Mouse (Mus musculus): ENCODE measurements around the gene Vmn2r96. TPM values are rescaled to one million over a fixed set of nuclear protein-coding genes. Genes with fewer than 3 reads are reported as not detected.
"Not testable (repeated sequence)": the region's sequence is repeated elsewhere in the genome, so short reads cannot be mapped to it uniquely, and the experiment has no call there.

The Vmn2r96 gene
- total and polyA plus RNA-seq, 3 experiments: 0.04 to 0.10 TPM; not detected in 1

- H3K4me1 ChIP-seq (ENCODE audit: control insufficient read depth in 1 of 2, insufficient read depth in 2 of 2, low read length in 2 of 2); H3K9me3 ChIP-seq (replicated peaks; ENCODE audit: insufficient read depth, low read length); H3K27me3 ChIP-seq (ENCODE audit: control insufficient read depth in 1 of 2, insufficient read depth in 2 of 2, low read length in 2 of 2); H3K79me2 ChIP-seq (ENCODE audit: control insufficient read depth, insufficient read depth, low read length, poor library complexity); H3K36me3 ChIP-seq (ENCODE audit: control insufficient read depth in 1 of 2, insufficient read depth in 2 of 2, low read length in 2 of 2): not testable (repeated sequence)
- Histone ChIP-seq H3K4me3 (ENCODE audit: control insufficient read depth in 1 of 2, insufficient read depth in 1 of 2, low read depth in 2 of 2, low read length in 2 of 2) (peak overlapping the region; percentile 59), H3K27ac (ENCODE audit: control insufficient read depth, low read depth, low read length) (peak overlapping the region; percentile 77), H3K9ac (ENCODE audit: control insufficient read depth, low read depth, low read length, poor library complexity, severe bottlenecking) (peak overlapping the region; percentile 55)
- peak; percentile 93 for DNase-seq (ENCODE audit: low read depth, low spot score)
- peak; percentile 47 for TF ChIP-seq GATA1 (IDR thresholded peaks at IDR 0.05; ENCODE audit: low read depth, low read length)
- TF ChIP-seq MXI1 (IDR thresholded peaks at IDR 0.05; ENCODE audit: low read depth, low read length): peak; percentile 62
- peak; percentile 86 for TF ChIP-seq ETS1 (IDR thresholded peaks at IDR 0.05; ENCODE audit: low read depth, low read length)
- peak; percentile 40 for TF ChIP-seq TAL1 (IDR thresholded peaks at IDR 0.05; ENCODE audit: low read length)
- 0 out of 2 replicates have a peak, but pooled peaks have one; percentile 39 for TF ChIP-seq TCF12 (IDR thresholded peaks at IDR 0.05; ENCODE audit: low read depth, low read length)
- TF ChIP-seq TBP (IDR thresholded peaks at IDR 0.05; ENCODE audit: low read depth, low read length): 0 out of 2 replicates have a peak, but pooled peaks have one; percentile 14
- TF ChIP-seq SIN3A (IDR thresholded peaks at IDR 0.05; ENCODE audit: low read length): peak; percentile 68
- TF ChIP-seq EP300 (IDR thresholded peaks at IDR 0.05; ENCODE audit: low read depth in 1 of 2, low read length in 2 of 2): peak; percentile 42 to 43; a peak in 2 of 4 replicates
Observed at GRCm38 (mm10) chr17:18558212-18559158, 14.5 kb upstream of the Vmn2r96 start.

GRCm38 (mm10) chr17:18566186-18566585 lies 6.8 kb upstream of the Vmn2r96 start:
- H3K4me1 ChIP-seq (ENCODE audit: control insufficient read depth in 1 of 2, insufficient read depth in 2 of 2, low read length in 2 of 2); H3K9me3 ChIP-seq (replicated peaks; ENCODE audit: insufficient read depth, low read length); H3K79me2 ChIP-seq (ENCODE audit: control insufficient read depth, insufficient read depth, low read length, poor library complexity): not testable (repeated sequence)

GRCm38 (mm10) chr17:18615151-18615550 lies 42.2 kb downstream of the Vmn2r96 start:
- H3K4me3 ChIP-seq (ENCODE audit: control insufficient read depth in 1 of 2, insufficient read depth in 1 of 2, low read depth in 2 of 2, low read length in 2 of 2): not testable (repeated sequence)

More at GRCm38 (mm10) chr17:18566186-18566585, 6.8 kb upstream of the Vmn2r96 start:
- DNase-seq (ENCODE audit: low read depth, low spot score): peak; percentile 53
- not testable (repeated sequence) for H3K36me3 ChIP-seq (ENCODE audit: control insufficient read depth in 1 of 2, insufficient read depth in 2 of 2, low read length in 2 of 2); H3K27ac ChIP-seq (ENCODE audit: control insufficient read depth, low read depth, low read length); H3K4me3 ChIP-seq (ENCODE audit: control insufficient read depth in 1 of 2, insufficient read depth in 1 of 2, low read depth in 2 of 2, low read length in 2 of 2); H3K9ac ChIP-seq (ENCODE audit: control insufficient read depth, low read depth, low read length, poor library complexity, severe bottlenecking); H3K27me3 ChIP-seq (ENCODE audit: control insufficient read depth in 1 of 2, insufficient read depth in 2 of 2, low read length in 2 of 2)

More at GRCm38 (mm10) chr17:18615151-18615550, 42.2 kb downstream of the Vmn2r96 start:
- H3K79me2 ChIP-seq (ENCODE audit: control insufficient read depth, insufficient read depth, low read length, poor library complexity); H3K9me3 ChIP-seq (replicated peaks; ENCODE audit: insufficient read depth, low read length); H3K27me3 ChIP-seq (ENCODE audit: control insufficient read depth in 1 of 2, insufficient read depth in 2 of 2, low read length in 2 of 2); H3K9ac ChIP-seq (ENCODE audit: control insufficient read depth, low read depth, low read length, poor library complexity, severe bottlenecking): not testable (repeated sequence)
- DNase-seq (ENCODE audit: low read depth, low spot score): peak; percentile 76
- H3K36me3 ChIP-seq (ENCODE audit: control insufficient read depth in 1 of 2, insufficient read depth in 2 of 2, low read length in 2 of 2): peaks cover 0 to 13% of the 10 kb centered on the region in 2 experiments; a peak in 2 of 4 replicates
- TF ChIP-seq GATA1 (IDR thresholded peaks at IDR 0.05; ENCODE audit: low read depth, low read length) (peak; percentile 37; the same call in 1 of the 2 replicates), ETS1 (IDR thresholded peaks at IDR 0.05; ENCODE audit: low read depth, low read length) (0 out of 2 replicates have a peak, but pooled peaks have one; percentile 23), EP300 (IDR thresholded peaks at IDR 0.05; ENCODE audit: low read depth in 1 of 2, low read length in 2 of 2) (peak in 1 of 2 experiments; percentile 33; a peak in 1 of 4 replicates)
- H3K27ac ChIP-seq (ENCODE audit: control insufficient read depth, low read depth, low read length): peak overlapping the region; percentile 80
- H3K4me1 ChIP-seq (ENCODE audit: control insufficient read depth in 1 of 2, insufficient read depth in 2 of 2, low read length in 2 of 2): peaks cover 5 to 10% of the 10 kb centered on the region in 2 experiments
